Mouse (Mus musculus): Measurements from ENCODE around the gene Rapgef6. TPM values are rescaled to one million over a fixed set of nuclear protein-coding genes. Genes with fewer than 3 reads are reported as not detected.

Rapgef6 gene
- total and polyA plus RNA-seq, 2 experiments: 8.7 to 14.1 TPM

DNA sequence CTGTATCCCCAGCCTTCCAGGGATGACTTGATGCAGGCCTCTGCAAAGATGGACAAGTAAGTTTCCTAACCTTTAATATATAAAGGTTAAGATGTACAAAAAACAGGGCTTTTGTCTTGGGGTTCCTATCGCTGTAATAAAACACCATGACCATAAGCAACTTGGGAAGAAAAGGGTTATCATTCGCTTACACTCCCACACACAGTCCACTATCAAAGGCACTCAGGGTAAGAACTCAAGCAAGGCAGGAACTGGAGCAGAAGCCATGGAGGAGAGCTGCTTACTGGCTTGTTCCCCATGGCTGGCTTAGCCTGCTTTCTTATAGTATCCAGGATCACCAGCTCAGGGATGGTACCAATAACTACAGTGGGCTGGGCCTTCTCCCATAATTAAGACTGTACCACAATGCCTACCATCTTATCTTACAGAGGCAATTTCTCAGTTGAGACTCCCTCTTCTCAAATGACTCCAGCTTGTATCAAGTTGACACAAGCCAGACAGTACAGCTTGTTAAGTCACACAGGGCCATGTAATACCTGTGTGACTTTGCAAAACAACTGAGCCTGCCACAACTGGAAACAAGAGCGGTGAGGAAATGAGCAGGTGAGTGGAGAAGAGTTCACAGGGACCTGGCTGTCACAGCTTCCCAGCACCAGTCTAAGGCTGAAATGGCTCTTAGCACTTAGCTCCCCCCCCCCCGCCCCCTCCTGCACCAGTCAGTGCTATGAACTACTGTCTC lies 216.5 kb downstream of the Rapgef6 start:
- no peaks in the 10 kb centered on the region for H3K79me2 ChIP-seq (ENCODE audit: control insufficient read depth, insufficient read depth, low read length)
- no peak overlapping the region for H3K27ac ChIP-seq (replicated peaks; ENCODE audit: insufficient read depth, low read depth, low read length)
- no peak overlapping the region for H3K4me3 ChIP-seq (ENCODE audit: insufficient read depth, low read depth, low read length)
- H3K27me3 ChIP-seq (ENCODE audit: control insufficient read depth, insufficient read depth, low read length): no peaks in the 10 kb centered on the region
- TF ChIP-seq CTCF (IDR thresholded peaks at IDR 0.05; ENCODE audit: low read depth, low read length): no peak
- no peak for TF ChIP-seq POLR2A (IDR thresholded peaks at IDR 0.05; ENCODE audit: extremely low read depth, insufficient read depth, low read length)
- peaks cover 11% of the 10 kb centered on the region for H3K36me3 ChIP-seq (ENCODE audit: control insufficient read depth, insufficient read depth, low read length)
- DNase-seq (ENCODE audit: extremely low read depth, low read depth, low spot score): no peak
- H3K4me1 ChIP-seq (ENCODE audit: control insufficient read depth, insufficient read depth, low read length): no peaks in the 10 kb centered on the region
- H3K9ac ChIP-seq (ENCODE audit: low read depth, low read length): no peak overlapping the region
- 91% methylated on average over 4 of the region's 4 CpGs for WGBS

DNA sequence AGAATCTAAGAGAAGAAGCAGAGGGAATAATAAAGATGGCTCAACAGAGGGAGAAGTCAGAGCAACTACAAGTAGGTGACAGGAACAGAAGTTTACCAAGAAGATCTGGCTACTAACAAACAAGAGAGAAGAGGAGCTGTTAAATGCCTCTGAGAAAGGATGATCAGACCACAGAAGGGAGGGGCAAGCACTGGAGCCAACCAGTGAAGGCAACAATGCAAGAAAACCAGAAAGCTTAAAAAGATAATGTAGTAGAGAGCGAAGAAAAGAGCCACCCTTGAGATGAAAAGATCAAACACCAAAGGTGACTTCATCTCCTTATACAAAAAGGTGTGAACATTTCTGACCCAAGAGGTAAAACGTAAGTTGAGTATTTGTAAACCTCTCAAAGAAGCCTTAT lies 218.7 kb downstream of the Rapgef6 start:
- Histone ChIP-seq H3K79me2 (ENCODE audit: control insufficient read depth, insufficient read depth, low read length) (no peaks in the 10 kb centered on the region), H3K9ac (ENCODE audit: low read depth, low read length) (no peak overlapping the region), H3K4me3 (ENCODE audit: insufficient read depth, low read depth, low read length) (no peak overlapping the region), H3K36me3 (ENCODE audit: control insufficient read depth, insufficient read depth, low read length) (peaks cover 11% of the 10 kb centered on the region), H3K4me1 (ENCODE audit: control insufficient read depth, insufficient read depth, low read length) (no peaks in the 10 kb centered on the region), H3K27ac (replicated peaks; ENCODE audit: insufficient read depth, low read depth, low read length) (no peak overlapping the region), H3K27me3 (ENCODE audit: control insufficient read depth, insufficient read depth, low read length) (no peaks in the 10 kb centered on the region)
- DNase-seq (ENCODE audit: extremely low read depth, low read depth, low spot score): no peak
- no peak for TF ChIP-seq POLR2A (IDR thresholded peaks at IDR 0.05; ENCODE audit: extremely low read depth, insufficient read depth, low read length)
- no peak for TF ChIP-seq CTCF (IDR thresholded peaks at IDR 0.05; ENCODE audit: low read depth, low read length)
- 94% methylated on average over 2 of the region's 2 CpGs for WGBS

DNA sequence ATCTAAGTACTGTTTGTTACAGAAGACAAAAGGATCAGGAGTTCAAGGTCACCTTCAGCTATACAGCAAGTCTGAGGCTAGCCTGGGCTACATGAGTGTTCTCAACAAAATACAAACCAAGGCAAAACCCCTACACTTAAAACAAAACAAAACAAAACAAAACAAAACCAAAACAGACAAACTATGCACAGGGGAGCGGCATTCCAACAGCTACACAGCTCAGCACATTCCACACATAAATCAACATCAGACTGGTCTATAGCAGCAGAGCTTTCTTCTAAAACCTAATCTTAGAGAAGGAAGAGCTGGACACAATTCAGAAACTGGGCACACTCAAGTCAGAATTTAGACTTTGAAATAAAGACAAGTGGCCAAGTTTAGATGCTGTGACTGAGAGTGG lies 221.6 kb downstream of the Rapgef6 start:
- H3K9ac ChIP-seq (ENCODE audit: low read depth, low read length): no peak overlapping the region
- 90% methylated on average over 1 of the region's 1 CpGs for WGBS

More for the DNA sequence above, 221.6 kb downstream of the Rapgef6 start:
- Histone ChIP-seq H3K27me3 (ENCODE audit: control insufficient read depth, insufficient read depth, low read length) (no peaks in the 10 kb centered on the region), H3K4me3 (ENCODE audit: insufficient read depth, low read depth, low read length) (no peak overlapping the region), H3K4me1 (ENCODE audit: control insufficient read depth, insufficient read depth, low read length) (no peaks in the 10 kb centered on the region), H3K79me2 (ENCODE audit: control insufficient read depth, insufficient read depth, low read length) (no peaks in the 10 kb centered on the region; the same call in 1 of the 2 replicates), H3K27ac (replicated peaks; ENCODE audit: insufficient read depth, low read depth, low read length) (no peak overlapping the region), H3K36me3 (ENCODE audit: control insufficient read depth, insufficient read depth, low read length) (peaks cover 6% of the 10 kb centered on the region)
- no peak for TF ChIP-seq CTCF (IDR thresholded peaks at IDR 0.05; ENCODE audit: low read depth, low read length)
- no peak for DNase-seq (ENCODE audit: extremely low read depth, low read depth, low spot score)

Other genes starting within 250 kb of the Rapgef6 start
- gene Acsl6, start 219.0 kb upstream of the Rapgef6 start, total RNA-seq (2014; rRNA removed): under 0.01 and 0.47 TPM in 2 replicates
- gene Acsl6, start 219.0 kb upstream of the Rapgef6 start, polyA plus RNA-seq (2012; rRNA removed): not detected in 2 replicates
- not detected in 2 replicates for gene Meikin, start 152.2 kb upstream of the Rapgef6 start, total RNA-seq (2014; rRNA removed)
- gene Meikin, start 152.2 kb upstream of the Rapgef6 start, polyA plus RNA-seq (2012; rRNA removed): not detected in 2 replicates
- 38.1 and 42.5 TPM in 2 replicates for gene Fnip1, start 84.6 kb upstream of the Rapgef6 start, total RNA-seq (2014; rRNA removed)
- gene Fnip1, start 84.6 kb upstream of the Rapgef6 start, polyA plus RNA-seq (2012; rRNA removed): 2.3 and 2.5 TPM in 2 replicates